Mouse (Mus musculus): ENCODE measurements around the gene Rhox8. TPM values are rescaled to one million over a fixed set of nuclear protein-coding genes. Genes with fewer than 3 reads are reported as not detected.

Gene Rhox8
- polyA plus RNA-seq (2014; fragmentation: Illumina TruSeq; extraction: RNeasy Lipid Tissue Mini Kit (QIAGEN cat#74804); ENCODE audit: low read depth, low replicate concordance), result 24.1 TPM

GRCm38 (mm10) chrX:37878844-37879243 lies at the start of gene Rhox8:
Gene Rhox8, minus strand, starts transcription at chrX:37878944.

GRCm38 (mm10) chrX:37901670-37902069 lies 22.9 kb upstream of the Rhox8 start, which contains the start of gene Rhox9:
Gene Rhox9, minus strand, starts transcription at chrX:37901770.

GRCm38 (mm10) chrX:37897132-37897531 lies 18.4 kb upstream of the Rhox8 start, which contains the start of gene Rhox7b:
Gene Rhox7b, minus strand, starts transcription at chrX:37897232.

GRCm38 (mm10) chrX:37831386-37831785 lies 47.4 kb downstream of the Rhox8 start, which contains the start of gene Rhox7a:
Gene Rhox7a, plus strand, starts transcription at chrX:37831686.

GRCm38 (mm10) chrX:37826610-37827009 lies 52.1 kb downstream of the Rhox8 start, which contains the start of gene Rhox6:
Gene Rhox6, plus strand, starts transcription at chrX:37826910.

Other genes with a start within 250 kb of the Rhox8 start
- not detected for gene Rhox2g, start 235.5 kb downstream of the Rhox8 start, polyA plus RNA-seq (2014; fragmentation: Illumina TruSeq; extraction: RNeasy Lipid Tissue Mini Kit (QIAGEN cat#74804); ENCODE audit: low read depth, low replicate concordance)
- not detected for gene Rhox4g, start 227.6 kb downstream of the Rhox8 start, polyA plus RNA-seq (2014; fragmentation: Illumina TruSeq; extraction: RNeasy Lipid Tissue Mini Kit (QIAGEN cat#74804); ENCODE audit: low read depth, low replicate concordance)
- gene Rhox3h, start 210.2 kb downstream of the Rhox8 start, polyA plus RNA-seq (2014; fragmentation: Illumina TruSeq; extraction: RNeasy Lipid Tissue Mini Kit (QIAGEN cat#74804); ENCODE audit: low read depth, low replicate concordance), result 0.70 TPM
- not detected for gene Rhox2h, start 205.7 kb downstream of the Rhox8 start, polyA plus RNA-seq (2014; fragmentation: Illumina TruSeq; extraction: RNeasy Lipid Tissue Mini Kit (QIAGEN cat#74804); ENCODE audit: low read depth, low replicate concordance)
- 9.8 TPM for gene Rhox5, start 74.1 kb downstream of the Rhox8 start, polyA plus RNA-seq (2014; fragmentation: Illumina TruSeq; extraction: RNeasy Lipid Tissue Mini Kit (QIAGEN cat#74804); ENCODE audit: low read depth, low replicate concordance)
- not detected for gene Rhox6, start 52.0 kb downstream of the Rhox8 start, polyA plus RNA-seq (2014; fragmentation: Illumina TruSeq; extraction: RNeasy Lipid Tissue Mini Kit (QIAGEN cat#74804); ENCODE audit: low read depth, low replicate concordance)
- gene Rhox7a, start 47.3 kb downstream of the Rhox8 start, polyA plus RNA-seq (2014; fragmentation: Illumina TruSeq; extraction: RNeasy Lipid Tissue Mini Kit (QIAGEN cat#74804); ENCODE audit: low read depth, low replicate concordance), result not detected
- 0.34 TPM for gene Rhox7b, start 18.3 kb upstream of the Rhox8 start, polyA plus RNA-seq (2014; fragmentation: Illumina TruSeq; extraction: RNeasy Lipid Tissue Mini Kit (QIAGEN cat#74804); ENCODE audit: low read depth, low replicate concordance)
- not detected for gene Rhox9, start 22.8 kb upstream of the Rhox8 start, polyA plus RNA-seq (2014; fragmentation: Illumina TruSeq; extraction: RNeasy Lipid Tissue Mini Kit (QIAGEN cat#74804); ENCODE audit: low read depth, low replicate concordance)
- 8.4 TPM for gene Btg1-ps1, start 139.9 kb upstream of the Rhox8 start, polyA plus RNA-seq (2014; fragmentation: Illumina TruSeq; extraction: RNeasy Lipid Tissue Mini Kit (QIAGEN cat#74804); ENCODE audit: low read depth, low replicate concordance)
- 6.7 TPM for gene Btg1-ps2, start 164.2 kb upstream of the Rhox8 start, polyA plus RNA-seq (2014; fragmentation: Illumina TruSeq; extraction: RNeasy Lipid Tissue Mini Kit (QIAGEN cat#74804); ENCODE audit: low read depth, low replicate concordance)
- gene Rhox10, start 187.5 kb upstream of the Rhox8 start, polyA plus RNA-seq (2014; fragmentation: Illumina TruSeq; extraction: RNeasy Lipid Tissue Mini Kit (QIAGEN cat#74804); ENCODE audit: low read depth, low replicate concordance), result 1.1 TPM
- 6.3 TPM for gene Rhox11, start 206.2 kb upstream of the Rhox8 start, polyA plus RNA-seq (2014; fragmentation: Illumina TruSeq; extraction: RNeasy Lipid Tissue Mini Kit (QIAGEN cat#74804); ENCODE audit: low read depth, low replicate concordance)
- not detected for gene Rhox12, start 232.0 kb upstream of the Rhox8 start, polyA plus RNA-seq (2014; fragmentation: Illumina TruSeq; extraction: RNeasy Lipid Tissue Mini Kit (QIAGEN cat#74804); ENCODE audit: low read depth, low replicate concordance)
- 1.9 TPM for gene Rhox13, start 242.3 kb upstream of the Rhox8 start, polyA plus RNA-seq (2014; fragmentation: Illumina TruSeq; extraction: RNeasy Lipid Tissue Mini Kit (QIAGEN cat#74804); ENCODE audit: low read depth, low replicate concordance)